ENCODE assay signal across 22 mouse cellular contexts in genomic region chr5:108423427-108423826, GRCm38 (mm10). TPM values are rescaled to one million over a fixed set of nuclear protein-coding genes. Genes with fewer than 3 reads are reported as not detected.
"Had no signal": no experiment of that assay in that cellular context is flagged by ENCODE, and none has a peak within 500 bp of the region (broad histone marks: within the 10 kb centered on the region; RNA-seq: fewer than 3 reads in every experiment).

No protein-coding gene starts in this region.

- H3K36me3 ChIP-seq: midbrain, embryonic 13.5 days; midbrain, embryonic 15.5 days; neural tube, embryonic 12.5 days; stomach, embryonic 15.5 days had no signal

- H3K4me2 ChIP-seq: lung, embryonic 14.5 days; midbrain, embryonic 11.5 days; midbrain, embryonic 13.5 days; midbrain, embryonic 15.5 days; neural tube, embryonic 12.5 days; stomach, embryonic 15.5 days had no signal

- H3K27ac ChIP-seq: midbrain, embryonic 13.5 days; midbrain, embryonic 15.5 days; neural tube, embryonic 12.5 days; stomach, embryonic 15.5 days had no signal

- H3K9ac ChIP-seq: lung, embryonic 14.5 days; midbrain, embryonic 13.5 days; midbrain, embryonic 15.5 days; neural tube, embryonic 12.5 days; stomach, embryonic 15.5 days had no signal

- H3K9me3 ChIP-seq: midbrain, embryonic 13.5 days; midbrain, embryonic 15.5 days; neural tube, embryonic 12.5 days; stomach, embryonic 15.5 days had no signal

- H3K4me3 ChIP-seq: midbrain, embryonic 13.5 days; midbrain, embryonic 15.5 days; neural tube, embryonic 12.5 days; stomach, embryonic 15.5 days had no signal

- H3K27me3 ChIP-seq: midbrain, embryonic 13.5 days; midbrain, embryonic 15.5 days; neural tube, embryonic 12.5 days; stomach, embryonic 15.5 days had no signal

- DNase-seq: lung, adult 18-20 months; lung, embryonic 14.5 days; lung, postnatal 10 days; lung, postnatal 4 days; right cerebral cortex, postnatal 14 days; thymus, adult 18-20 months; thymus, postnatal 14 days; thymus, postnatal 36 days had no signal

- H3K4me1 ChIP-seq: midbrain, embryonic 13.5 days; midbrain, embryonic 15.5 days; neural tube, embryonic 12.5 days; stomach, embryonic 15.5 days had no signal

- ATAC-seq: midbrain, embryonic 13.5 days; midbrain, embryonic 15.5 days had no signal

RNA-seq across cellular contexts. Expression of gene Mfsd7a, which starts 25.3 kb away (rescaled TPM):
- total RNA-seq: megakaryocyte-erythroid progenitor cell, adult 5-6 weeks had no signal
- polyA plus RNA-seq: lung, embryonic 14.5 days; midbrain, embryonic 11.5 days; midbrain, embryonic 13.5 days; neural tube, embryonic 14.5 days had no signal

RNA-seq across cellular contexts. Expression of gene Pde6b, which starts 35.2 kb away (rescaled TPM):
- total RNA-seq: megakaryocyte, adult 5-6 weeks; megakaryocyte-erythroid progenitor cell, adult 5-6 weeks; midbrain, postnatal 0 days; monocyte, adult 5-6 weeks; neutrophil, adult 5-6 weeks had no signal
- polyA plus RNA-seq: midbrain, postnatal 0 days; neural tube, embryonic 12.5 days; neural tube, embryonic 14.5 days; spleen, adult 2 months had no signal

RNA-seq across cellular contexts. Expression of gene Gm42517, which starts 55.7 kb away (rescaled TPM):
- total RNA-seq: megakaryocyte, adult 5-6 weeks; megakaryocyte-erythroid progenitor cell, adult 5-6 weeks; monocyte, adult 5-6 weeks; neutrophil, adult 5-6 weeks had no signal
- polyA plus RNA-seq: lung, embryonic 14.5 days; lung, embryonic 16.5 days; thymus, postnatal 0 days had no signal
